Mouse (Mus musculus) kidney, adult 9 months (tissue): ENCODE measurements around the gene Prdx3.
A peak's percentile ranks its signal among the peaks of the same experiment; 100 is the strongest.

Experiments used
- DNase-seq: peaks from one replicate; pipeline ENCODE4 v3.0.0; 2022

Prdx3 gene

DNA sequence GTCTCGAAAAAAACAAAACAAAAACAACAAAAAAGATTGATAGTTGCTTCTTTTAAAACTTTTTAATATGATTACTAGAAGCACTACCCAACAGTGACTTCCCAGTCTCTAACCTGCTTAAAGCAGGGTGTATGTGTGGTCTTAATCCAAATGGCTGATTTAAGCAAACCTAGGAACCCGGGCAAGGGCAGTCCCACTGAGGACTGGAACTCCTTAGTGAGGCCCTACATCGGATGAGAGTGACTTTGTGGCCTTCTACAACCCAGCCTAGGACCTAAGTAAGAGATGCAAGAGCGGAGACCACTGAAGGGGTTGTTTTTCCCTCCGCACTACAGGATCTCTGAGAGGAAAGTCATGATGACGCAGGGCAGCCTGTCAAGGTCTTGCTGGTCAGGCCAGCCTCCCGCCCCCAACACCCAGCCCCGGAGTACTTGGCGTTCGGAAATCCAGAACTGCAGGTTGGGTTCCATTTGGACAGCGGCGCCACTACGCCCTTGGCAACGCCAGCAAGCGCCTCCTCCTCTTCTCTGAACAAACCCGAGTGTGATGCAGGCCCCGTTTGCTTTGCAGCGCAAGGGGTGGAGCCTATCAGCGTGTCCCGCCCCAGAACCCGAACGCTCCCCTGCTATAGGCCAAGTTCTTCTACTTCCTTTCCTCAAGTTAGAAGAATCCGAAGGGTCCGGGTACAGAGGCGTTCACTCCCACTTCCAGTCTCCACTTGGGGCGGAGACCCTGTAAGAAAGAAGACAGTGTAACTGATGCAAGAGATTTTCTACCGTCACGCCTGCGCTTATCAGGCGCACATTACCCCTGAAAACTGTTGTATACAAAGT lies 13.3 kb downstream of the Prdx3 start, which contains the start of gene Sfxn4:
TSS of gene Sfxn4 (minus strand) at position 612 of the 833 bp plus-strand sequence.
- peak; percentile 97 for DNase-seq

DNA sequence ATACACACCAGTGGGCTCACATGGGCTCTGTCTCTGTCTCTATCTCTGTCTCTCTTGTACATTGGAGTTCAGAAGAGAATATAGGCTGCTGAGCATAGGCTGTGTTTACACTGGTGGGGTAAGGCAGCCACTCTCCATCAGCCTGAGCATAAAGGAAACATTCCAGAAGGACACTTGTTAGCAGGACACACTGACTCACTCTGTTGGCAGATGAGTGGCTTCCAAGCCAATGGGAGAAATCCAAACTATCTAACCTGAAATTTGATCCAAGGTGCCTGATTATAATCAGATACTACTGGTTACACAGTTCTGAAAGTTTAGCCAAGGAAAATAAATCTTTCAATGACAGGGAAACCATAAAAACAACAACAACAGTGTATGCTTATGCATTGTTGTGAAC lies 28.6 kb downstream of the Prdx3 start:
- DNase-seq, result no peak

DNA sequence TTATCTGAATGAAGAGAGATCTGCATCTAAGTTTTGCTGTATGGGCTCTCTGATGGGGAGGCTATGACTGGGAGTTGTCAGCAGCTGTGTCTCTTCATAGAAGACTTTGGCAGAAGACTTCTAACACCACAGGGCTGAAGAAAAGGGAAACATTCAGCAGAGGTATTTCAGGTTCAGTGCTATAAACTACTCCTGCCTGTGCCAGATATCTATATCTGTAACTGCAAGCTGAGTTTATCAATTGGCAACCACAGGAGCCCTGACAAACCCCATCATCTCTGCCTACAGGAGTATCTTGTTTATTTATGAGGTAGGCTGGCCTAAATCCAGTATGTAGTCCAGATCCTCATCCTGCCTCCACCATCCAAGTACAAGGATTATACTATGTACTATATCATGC lies 31.0 kb downstream of the Prdx3 start:
- no peak for DNase-seq

DNA sequence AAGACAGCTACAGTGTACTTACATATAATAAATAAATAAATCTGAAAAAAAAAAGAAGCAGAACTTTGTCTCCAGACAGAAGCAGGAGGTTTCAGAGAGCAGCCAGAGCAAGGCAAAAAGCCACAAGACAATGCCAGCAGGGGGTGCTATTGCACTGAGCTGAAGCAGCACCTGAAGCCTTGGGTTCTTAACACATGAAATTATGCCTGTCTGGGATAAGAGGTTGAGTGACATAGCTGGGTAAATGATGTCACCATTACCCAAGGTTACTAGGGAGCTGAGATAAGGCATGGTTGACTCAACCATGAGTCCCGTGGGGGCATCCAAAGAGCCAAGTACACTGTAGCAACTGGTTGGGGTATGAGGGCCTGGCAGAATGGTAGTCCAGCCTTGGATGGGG lies 36.6 kb downstream of the Prdx3 start:
- peak; percentile 67 for DNase-seq

DNA sequence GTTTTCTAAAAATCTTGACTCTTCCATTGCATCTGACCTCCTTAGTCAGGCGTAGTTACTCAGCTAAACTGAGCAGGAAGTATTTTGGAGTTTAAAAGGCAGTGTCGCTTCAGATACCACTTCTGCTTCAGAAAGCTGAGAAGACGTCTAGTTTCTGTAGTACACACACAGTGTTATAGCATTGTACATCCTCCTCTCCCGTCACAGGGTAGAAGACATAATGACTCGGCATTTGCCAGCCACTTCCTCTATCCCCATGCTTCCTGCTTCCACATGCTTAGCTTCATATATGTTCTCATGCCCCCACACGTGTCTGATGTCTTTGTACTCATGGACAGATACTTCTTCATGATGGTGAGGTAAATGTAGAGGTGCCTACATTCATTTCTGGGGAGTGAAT lies 55.7 kb downstream of the Prdx3 start:
- DNase-seq, result no peak
